ENCODE assay signal across 15 mouse cellular contexts in the genomic region with DNA sequence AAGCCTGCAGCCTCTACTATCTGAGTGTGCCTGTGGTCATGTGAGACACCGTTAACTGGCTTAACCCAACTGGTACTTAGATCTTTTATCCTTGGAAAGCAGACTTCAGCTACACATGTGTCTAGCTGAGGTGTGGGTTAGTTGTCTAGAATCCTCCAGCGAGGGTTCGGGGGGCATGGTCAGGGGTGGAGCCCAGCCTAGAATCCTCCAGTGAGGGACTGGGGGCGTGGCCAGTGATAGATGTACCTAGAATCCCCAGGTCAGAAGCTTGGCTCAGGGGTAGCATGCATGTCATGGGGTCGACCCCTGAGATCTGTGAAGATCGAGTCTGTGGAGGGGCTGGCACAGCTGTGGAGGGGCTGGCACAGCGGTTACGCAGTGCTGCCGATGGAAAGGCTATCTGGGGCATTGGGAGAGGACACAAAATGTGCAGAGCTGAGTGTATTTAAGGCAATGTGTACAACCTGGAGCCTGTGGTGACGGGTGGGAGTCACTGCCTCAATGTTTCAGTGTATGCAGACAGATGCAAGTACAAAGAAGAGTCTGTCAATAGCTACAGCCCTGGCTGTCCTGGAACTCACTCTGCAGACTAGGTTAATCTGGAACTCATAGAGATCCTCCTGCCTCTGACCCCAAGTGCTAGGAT. TPM values are rescaled to one million over a fixed set of nuclear protein-coding genes. Genes with fewer than 3 reads are reported as not detected.
"Had no signal": no experiment of that assay in that cellular context is flagged by ENCODE, and none has a peak within 500 bp of the region (broad histone marks: within the 10 kb centered on the region; RNA-seq: fewer than 3 reads in every experiment).

No protein-coding gene starts in this region.

- H3K27ac ChIP-seq: kidney, postnatal 0 days; layer of hippocampus, adult 2 months; limb, embryonic 12.5 days; liver, embryonic 15.5 days; midbrain, embryonic 10.5 days; neural tube, embryonic 12.5 days; stomach, embryonic 15.5 days had no signal

- DNase-seq: kidney, adult 8-10 months; kidney, postnatal 36 days; lung, adult 2 months; lung, postnatal 36 days; midbrain, embryonic 14.5 days; thymus, postnatal 25 days had no signal

- H3K9me3 ChIP-seq: limb, embryonic 12.5 days; liver, embryonic 15.5 days; midbrain, embryonic 10.5 days; neural tube, embryonic 12.5 days; stomach, embryonic 15.5 days had no signal

- H3K4me2 ChIP-seq: limb, embryonic 12.5 days; liver, embryonic 15.5 days; neural tube, embryonic 12.5 days; stomach, embryonic 15.5 days had no signal

- H3K4me3 ChIP-seq: layer of hippocampus, adult 2 months; limb, embryonic 12.5 days; liver, embryonic 15.5 days; midbrain, embryonic 10.5 days; neural tube, embryonic 12.5 days; stomach, embryonic 15.5 days had no signal

- H3K4me1 ChIP-seq: stomach, embryonic 15.5 days had no signal

- ATAC-seq: lung, postnatal 0 days had no signal

- H3K9ac ChIP-seq: limb, embryonic 12.5 days; liver, embryonic 15.5 days; neural tube, embryonic 12.5 days; stomach, embryonic 15.5 days had no signal

- H3K27me3 ChIP-seq: limb, embryonic 12.5 days; liver, embryonic 15.5 days; neural tube, embryonic 12.5 days; stomach, embryonic 15.5 days had no signal

RNA-seq across cellular contexts. Expression of a gene that starts 51.7 kb away (rescaled TPM):
- total RNA-seq: layer of hippocampus, postnatal 10 days had no signal
- polyA plus RNA-seq: limb, embryonic 12.5 days; midbrain, embryonic 10.5 days; neural tube, embryonic 12.5 days had no signal
